Mouse (Mus musculus): ENCODE results near the gene Galm. TPM values are rescaled to one million over a fixed set of nuclear protein-coding genes. Genes with fewer than 3 reads are reported as not detected.

Galm gene
- 1.7 and 2.4 TPM in 2 replicates for polyA plus RNA-seq (2015; fragmentation: Nextera tagmentation; extraction: Ambion mirVana)

DNA sequence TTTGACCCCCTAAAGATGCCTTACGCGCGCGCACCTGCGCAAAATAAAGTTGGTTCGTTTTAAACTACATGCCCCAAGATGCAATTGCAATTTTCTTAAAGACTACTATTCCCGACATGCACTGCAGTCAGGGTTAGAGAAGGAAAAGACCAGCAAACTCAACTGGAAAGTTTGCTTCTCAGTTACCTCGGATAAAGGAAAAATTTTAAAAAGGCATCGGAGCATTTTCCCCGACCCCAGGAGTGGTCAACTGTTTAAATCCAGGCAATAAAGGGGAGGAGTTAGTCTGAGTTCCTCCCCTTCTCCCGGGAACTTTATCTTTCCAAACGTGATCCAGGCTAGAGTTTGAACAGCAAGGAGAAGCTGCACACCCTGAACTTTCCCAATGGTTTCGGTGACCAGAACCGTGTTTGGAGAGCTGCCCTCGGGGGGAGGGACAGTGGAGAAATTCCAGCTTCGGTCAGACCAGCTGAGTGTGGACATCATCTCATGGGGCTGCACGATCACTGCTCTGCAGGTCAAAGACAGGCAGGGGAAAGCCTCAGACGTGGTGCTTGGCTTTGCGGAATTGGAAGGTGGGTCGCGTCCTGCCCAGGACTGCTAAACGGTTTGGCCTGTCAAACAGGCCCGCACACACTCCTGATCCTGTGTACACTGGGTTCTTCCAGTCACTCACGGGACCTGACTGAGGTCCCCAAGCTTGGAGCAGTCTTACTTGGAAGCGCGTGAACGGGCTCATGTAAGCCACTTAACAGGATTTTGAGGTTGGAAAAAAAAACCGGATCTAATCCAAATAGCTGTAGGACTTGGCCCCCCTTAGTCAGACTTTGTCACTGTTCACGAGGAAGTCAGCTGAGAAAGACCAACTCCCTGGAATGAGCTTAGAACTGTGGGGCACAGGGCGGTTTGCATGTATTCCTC lies at the start of gene Galm:
Galm (plus strand) TSS at position 141 of the 921 bp plus-strand sequence.
- 5% methylated on average over 30 of the region's 30 CpGs for WGBS
- Histone ChIP-seq H3K4me1 (replicated peaks; ENCODE audit: control insufficient read depth, insufficient read depth, low read length) (peaks cover 7% of the 10 kb centered on the region), H3K9ac (replicated peaks; ENCODE audit: low read depth, low read length) (0 out of 2 replicates have a peak within 1 kb of the TSS, but pooled peaks have one; percentile 1)

DNA sequence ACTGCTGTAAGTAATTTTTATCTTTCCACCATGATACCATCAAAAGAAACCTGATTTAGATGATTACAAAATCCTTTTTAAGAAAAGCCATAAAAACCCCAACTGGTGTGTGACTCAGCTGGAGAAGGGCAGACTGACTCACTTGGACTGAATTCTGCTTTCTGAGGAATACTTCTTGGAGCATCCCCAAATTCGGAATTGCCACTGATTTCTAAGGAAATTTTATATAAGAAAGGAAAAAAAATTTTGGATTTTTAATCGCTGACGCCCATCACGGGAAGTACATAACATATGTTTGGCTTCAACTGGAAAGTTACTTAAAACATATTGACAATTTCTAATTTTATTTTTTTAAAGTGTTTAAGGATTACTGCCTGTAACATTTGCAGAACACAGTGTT lies 48.5 kb upstream of the Galm start:
- 76% methylated on average over 4 of the region's 4 CpGs for WGBS
- no peak for ATAC-seq

More for the DNA sequence above, at the start of gene Galm:
- Histone ChIP-seq H3K4me3 (replicated peaks; ENCODE audit: low read length) (peak within 1 kb of the TSS; percentile 43), H3K4me2 (ENCODE audit: low read length) (peak within 1 kb of the TSS; percentile 78), H3K27ac (ENCODE audit: low read length) (no peak within 1 kb of the TSS), H3K9me3 (ENCODE audit: control insufficient read depth, low read length) (no peaks in the 10 kb centered on the region), H3K27me3 (replicated peaks; ENCODE audit: control insufficient read depth, insufficient read depth, low read length) (no peaks in the 10 kb centered on the region), H3K36me3 (ENCODE audit: control insufficient read depth, insufficient read depth) (no peaks in the 10 kb centered on the region)
- peak; percentile 81 for ATAC-seq

DNA sequence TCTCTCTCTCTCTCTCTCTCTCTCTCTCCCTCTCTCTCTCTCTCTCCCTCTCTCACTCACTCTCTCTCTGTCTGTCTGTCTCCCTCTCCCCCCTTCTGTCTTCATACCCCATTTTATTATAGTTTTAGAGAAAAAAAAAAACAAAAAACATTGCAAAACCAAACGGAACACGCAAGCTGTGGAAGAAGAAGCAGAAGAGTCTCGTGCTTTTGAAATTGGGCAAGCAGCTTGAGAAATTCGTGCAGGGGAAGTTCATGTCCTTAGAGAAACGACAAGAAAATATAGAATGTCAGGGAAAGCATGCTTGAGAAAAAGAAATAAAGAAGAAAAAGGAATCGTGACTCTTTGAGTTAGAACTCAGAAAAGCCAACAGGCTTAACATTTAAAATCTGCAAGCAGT lies 44.0 kb upstream of the Galm start:
- Histone ChIP-seq H3K9ac (replicated peaks; ENCODE audit: low read depth, low read length) (no peak overlapping the region), H3K36me3 (ENCODE audit: control insufficient read depth, insufficient read depth) (no peaks in the 10 kb centered on the region), H3K27ac (ENCODE audit: low read length) (no peak overlapping the region), H3K4me1 (replicated peaks; ENCODE audit: control insufficient read depth, insufficient read depth, low read length) (no peaks in the 10 kb centered on the region), H3K4me2 (ENCODE audit: low read length) (no peak overlapping the region), H3K4me3 (replicated peaks; ENCODE audit: low read length) (no peak overlapping the region), H3K9me3 (ENCODE audit: control insufficient read depth, low read length) (no peaks in the 10 kb centered on the region; the same call in 1 of the 2 replicates), H3K27me3 (replicated peaks; ENCODE audit: control insufficient read depth, insufficient read depth, low read length) (no peaks in the 10 kb centered on the region)
- 73% methylated on average over 6 of the region's 6 CpGs for WGBS
- ATAC-seq = no peak

More for the DNA sequence above, 48.5 kb upstream of the Galm start:
- no peaks in the 10 kb centered on the region for H3K9me3 ChIP-seq (ENCODE audit: control insufficient read depth, low read length)
- no peaks in the 10 kb centered on the region for H3K36me3 ChIP-seq (ENCODE audit: control insufficient read depth, insufficient read depth)
- H3K4me3 ChIP-seq (replicated peaks; ENCODE audit: low read length) = no peak overlapping the region
- H3K27me3 ChIP-seq (replicated peaks; ENCODE audit: control insufficient read depth, insufficient read depth, low read length) = no peaks in the 10 kb centered on the region
- no peaks in the 10 kb centered on the region for H3K4me1 ChIP-seq (replicated peaks; ENCODE audit: control insufficient read depth, insufficient read depth, low read length)
- H3K9ac ChIP-seq (replicated peaks; ENCODE audit: low read depth, low read length) = no peak overlapping the region
- no peak overlapping the region for H3K4me2 ChIP-seq (ENCODE audit: low read length)
- H3K27ac ChIP-seq (ENCODE audit: low read length) = no peak overlapping the region

DNA sequence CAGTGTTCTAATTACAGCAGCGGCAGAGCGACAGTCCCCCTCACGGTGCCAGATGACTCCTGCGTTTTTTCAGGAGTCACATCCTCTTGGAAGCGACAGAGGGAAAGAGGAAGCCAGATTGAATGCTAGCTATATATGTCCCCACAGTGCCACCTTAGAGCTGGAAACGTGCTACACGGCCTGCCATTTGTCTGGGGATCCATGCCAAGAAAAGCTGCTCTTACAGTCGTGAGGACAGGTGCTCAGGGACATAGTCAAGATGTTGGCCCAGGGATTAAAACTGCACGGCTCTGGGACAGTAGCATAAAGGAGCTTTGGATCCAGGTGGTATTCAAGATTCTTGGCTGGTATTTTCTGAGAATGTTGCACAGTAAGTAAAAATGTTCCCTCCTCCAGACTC lies 42.8 kb upstream of the Galm start:
- Histone ChIP-seq H3K27me3 (replicated peaks; ENCODE audit: control insufficient read depth, insufficient read depth, low read length) (no peaks in the 10 kb centered on the region), H3K4me2 (ENCODE audit: low read length) (no peak overlapping the region), H3K9me3 (ENCODE audit: control insufficient read depth, low read length) (no peaks in the 10 kb centered on the region; the same call in 1 of the 2 replicates), H3K4me1 (replicated peaks; ENCODE audit: control insufficient read depth, insufficient read depth, low read length) (no peaks in the 10 kb centered on the region), H3K27ac (ENCODE audit: low read length) (no peak overlapping the region), H3K36me3 (ENCODE audit: control insufficient read depth, insufficient read depth) (no peaks in the 10 kb centered on the region), H3K4me3 (replicated peaks; ENCODE audit: low read length) (no peak overlapping the region), H3K9ac (replicated peaks; ENCODE audit: low read depth, low read length) (no peak overlapping the region)
- ATAC-seq = no peak
- WGBS = 67% methylated on average over 9 of the region's 9 CpGs

DNA sequence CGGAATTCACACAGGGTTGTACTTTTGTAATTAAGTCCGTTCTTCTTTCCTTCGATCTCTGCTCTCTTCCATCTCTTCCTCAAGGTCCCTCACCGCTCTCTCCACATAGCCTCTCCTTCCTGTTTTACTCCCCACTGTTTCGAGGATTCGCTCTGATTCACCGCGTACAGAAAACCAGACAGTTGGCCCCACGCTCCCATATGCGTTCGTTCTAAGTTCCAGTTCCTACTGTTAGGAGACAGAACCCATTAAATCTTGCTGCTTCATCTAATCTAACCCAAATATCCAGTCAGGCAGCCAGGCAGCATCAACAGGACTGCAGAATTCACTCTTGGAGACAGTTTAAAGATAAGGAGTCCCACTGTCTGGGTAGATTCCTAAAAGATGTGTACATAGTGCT lies 40.7 kb upstream of the Galm start:
- Histone ChIP-seq H3K4me3 (replicated peaks; ENCODE audit: low read length) (no peak overlapping the region), H3K9ac (replicated peaks; ENCODE audit: low read depth, low read length) (no peak overlapping the region), H3K4me1 (replicated peaks; ENCODE audit: control insufficient read depth, insufficient read depth, low read length) (no peaks in the 10 kb centered on the region), H3K9me3 (ENCODE audit: control insufficient read depth, low read length) (no peaks in the 10 kb centered on the region; the same call in 1 of the 2 replicates), H3K27ac (ENCODE audit: low read length) (no peak overlapping the region), H3K4me2 (ENCODE audit: low read length) (no peak overlapping the region), H3K27me3 (replicated peaks; ENCODE audit: control insufficient read depth, insufficient read depth, low read length) (no peaks in the 10 kb centered on the region), H3K36me3 (ENCODE audit: control insufficient read depth, insufficient read depth) (no peaks in the 10 kb centered on the region)
- 95% methylated on average over 11 of the region's 11 CpGs for WGBS
- ATAC-seq = no peak

DNA sequence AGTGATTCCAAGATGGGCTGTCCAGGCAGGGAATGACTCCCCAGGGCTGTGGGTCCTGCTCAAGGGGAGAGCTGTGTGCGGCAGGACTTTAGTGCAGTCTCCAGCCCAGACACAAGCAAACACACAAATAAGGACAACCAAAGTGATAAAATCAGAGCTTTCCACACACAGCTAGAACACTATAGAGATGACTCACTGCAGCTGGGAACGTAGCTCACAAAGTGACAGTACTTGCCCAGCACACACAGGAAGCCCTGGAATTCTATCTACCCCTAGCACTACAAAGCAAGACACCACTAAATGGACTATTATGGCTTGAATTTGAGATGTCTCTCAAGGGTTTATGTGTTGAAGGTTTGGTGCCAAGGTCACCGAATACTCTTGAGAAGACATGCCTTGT lies 39.1 kb upstream of the Galm start:
- Histone ChIP-seq H3K36me3 (ENCODE audit: control insufficient read depth, insufficient read depth) (no peaks in the 10 kb centered on the region), H3K4me1 (replicated peaks; ENCODE audit: control insufficient read depth, insufficient read depth, low read length) (no peaks in the 10 kb centered on the region), H3K9me3 (ENCODE audit: control insufficient read depth, low read length) (no peaks in the 10 kb centered on the region; the same call in 1 of the 2 replicates), H3K4me3 (replicated peaks; ENCODE audit: low read length) (no peak overlapping the region), H3K4me2 (ENCODE audit: low read length) (no peak overlapping the region), H3K9ac (replicated peaks; ENCODE audit: low read depth, low read length) (no peak overlapping the region), H3K27ac (ENCODE audit: low read length) (no peak overlapping the region), H3K27me3 (replicated peaks; ENCODE audit: control insufficient read depth, insufficient read depth, low read length) (no peaks in the 10 kb centered on the region)
- 95% methylated on average over 3 of the region's 3 CpGs for WGBS
- ATAC-seq = no peak

DNA sequence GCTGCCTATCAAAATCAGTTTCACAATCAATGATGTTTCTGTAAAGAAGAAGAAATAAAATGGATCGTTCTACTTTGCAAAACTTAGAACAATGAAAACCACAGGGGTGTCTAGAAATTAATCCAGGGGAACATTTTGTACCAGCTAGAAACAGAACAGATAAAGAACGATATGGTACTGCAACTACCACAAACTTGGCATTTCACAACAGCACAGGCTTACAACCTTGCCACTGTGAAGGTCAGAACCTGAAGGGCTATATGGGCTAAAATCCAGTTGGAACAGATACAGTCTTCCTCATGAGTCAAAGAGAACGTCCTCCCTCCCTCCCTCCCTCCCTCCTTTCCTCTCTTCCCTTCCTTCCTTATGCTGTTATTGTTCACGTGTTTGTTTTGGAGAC lies 36.7 kb upstream of the Galm start:
- Histone ChIP-seq H3K36me3 (ENCODE audit: control insufficient read depth, insufficient read depth) (no peaks in the 10 kb centered on the region), H3K4me1 (replicated peaks; ENCODE audit: control insufficient read depth, insufficient read depth, low read length) (no peaks in the 10 kb centered on the region), H3K4me3 (replicated peaks; ENCODE audit: low read length) (no peak overlapping the region), H3K9ac (replicated peaks; ENCODE audit: low read depth, low read length) (no peak overlapping the region), H3K27me3 (replicated peaks; ENCODE audit: control insufficient read depth, insufficient read depth, low read length) (no peaks in the 10 kb centered on the region), H3K9me3 (ENCODE audit: control insufficient read depth, low read length) (no peaks in the 10 kb centered on the region; the same call in 1 of the 2 replicates), H3K27ac (ENCODE audit: low read length) (no peak overlapping the region), H3K4me2 (ENCODE audit: low read length) (no peak overlapping the region)
- 76% methylated on average over 4 of the region's 4 CpGs for WGBS
- no peak for ATAC-seq

DNA sequence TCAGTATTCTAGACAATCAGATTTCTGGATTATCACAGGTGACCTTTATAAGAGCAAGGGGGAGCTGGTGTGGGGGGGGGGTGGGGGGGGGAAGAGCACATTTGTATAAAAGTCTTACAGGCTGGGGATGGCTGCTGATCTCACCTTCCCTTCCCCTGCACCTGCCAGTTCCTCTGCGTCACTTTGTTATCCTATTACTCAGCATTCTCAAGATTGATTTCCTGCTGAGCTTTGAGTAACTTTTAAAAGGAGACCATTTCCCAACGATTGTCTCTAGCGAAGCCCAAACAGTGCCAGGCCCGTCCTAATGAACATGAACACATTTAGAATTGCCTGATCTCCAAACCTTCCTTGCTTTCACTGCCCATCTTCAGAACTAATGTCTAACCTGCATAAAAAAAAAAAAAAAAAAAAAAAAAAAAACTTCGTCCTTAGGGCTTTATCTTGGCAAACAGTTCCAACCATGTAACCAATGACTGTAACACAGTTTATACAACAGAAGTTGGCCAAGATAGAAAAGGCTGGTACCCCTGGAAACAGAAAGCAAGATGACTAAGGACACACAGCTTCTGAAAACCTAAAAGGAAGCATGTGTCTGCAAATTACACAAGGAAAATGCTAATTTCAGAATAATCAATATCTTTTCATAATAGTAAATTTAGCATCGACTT lies 35.3 kb upstream of the Galm start:
- no peak overlapping the region for H3K4me2 ChIP-seq (ENCODE audit: low read length)
- no peaks in the 10 kb centered on the region for H3K9me3 ChIP-seq (ENCODE audit: control insufficient read depth, low read length)
- no peaks in the 10 kb centered on the region for H3K36me3 ChIP-seq (ENCODE audit: control insufficient read depth, insufficient read depth)
- no peaks in the 10 kb centered on the region for H3K27me3 ChIP-seq (replicated peaks; ENCODE audit: control insufficient read depth, insufficient read depth, low read length)
- peaks cover 7% of the 10 kb centered on the region for H3K4me1 ChIP-seq (replicated peaks; ENCODE audit: control insufficient read depth, insufficient read depth, low read length)
- H3K9ac ChIP-seq (replicated peaks; ENCODE audit: low read depth, low read length) = no peak overlapping the region
- ATAC-seq = no peak
- 36% methylated on average over 6 of the region's 6 CpGs for WGBS
- H3K27ac ChIP-seq (ENCODE audit: low read length) = no peak overlapping the region
- no peak overlapping the region for H3K4me3 ChIP-seq (replicated peaks; ENCODE audit: low read length)

DNA sequence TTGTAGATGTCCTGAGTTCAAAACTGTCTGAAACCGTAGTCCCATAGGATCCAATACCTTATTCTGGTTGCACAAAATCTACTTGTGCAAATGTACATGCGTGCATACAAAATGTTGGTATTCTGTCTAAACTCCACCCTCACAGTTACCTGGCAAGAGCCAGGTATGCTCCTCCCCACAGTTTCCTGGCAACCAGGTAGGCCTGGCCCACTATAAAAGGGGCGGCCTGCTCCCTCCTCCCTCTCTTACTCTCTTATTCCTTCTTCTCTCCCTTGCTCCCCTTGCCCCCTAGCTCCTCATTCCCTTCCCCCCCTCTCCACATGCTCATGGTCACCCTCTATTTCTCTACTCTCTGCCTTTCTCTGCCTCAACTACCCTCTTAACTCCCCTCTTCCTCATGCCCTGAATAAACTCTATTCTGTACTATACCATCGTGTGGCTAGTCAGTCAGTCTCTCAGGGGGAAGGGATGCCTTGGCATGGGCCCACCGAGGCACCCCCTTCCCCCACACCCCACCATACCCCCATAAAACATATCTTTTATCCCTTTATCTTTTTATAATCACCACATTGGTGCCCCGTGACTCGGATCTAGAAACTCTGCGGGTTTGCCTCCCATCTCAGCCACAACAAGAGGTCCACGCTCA lies 31.9 kb upstream of the Galm start:
- no peak overlapping the region for H3K4me2 ChIP-seq (ENCODE audit: low read length)

More for the DNA sequence above, 31.9 kb upstream of the Galm start:
- 81% methylated on average over 9 of the region's 9 CpGs for WGBS
- no peaks in the 10 kb centered on the region for H3K9me3 ChIP-seq (ENCODE audit: control insufficient read depth, low read length)
- peaks cover 7% of the 10 kb centered on the region for H3K4me1 ChIP-seq (replicated peaks; ENCODE audit: control insufficient read depth, insufficient read depth, low read length)
- no peak overlapping the region for H3K27ac ChIP-seq (ENCODE audit: low read length)
- no peak overlapping the region for H3K4me3 ChIP-seq (replicated peaks; ENCODE audit: low read length)
- H3K9ac ChIP-seq (replicated peaks; ENCODE audit: low read depth, low read length) = no peak overlapping the region
- no peak; the same call in 1 of the 2 replicates for ATAC-seq
- H3K36me3 ChIP-seq (ENCODE audit: control insufficient read depth, insufficient read depth) = no peaks in the 10 kb centered on the region
- no peaks in the 10 kb centered on the region for H3K27me3 ChIP-seq (replicated peaks; ENCODE audit: control insufficient read depth, insufficient read depth, low read length)
